Mouse (Mus musculus) E14TG2a.4 (cell line): Measurements from ENCODE around the gene 1700088E04Rik.

Experiments used
- CTCF ChIP-seq: conservative IDR thresholded peaks from 2 replicates; pipeline ENCODE4 v1.5.1; 2014; ENCODE audit warnings: low read length
- NANOG ChIP-seq: IDR thresholded peaks from 2 replicates; pipeline ENCODE4 v1.6.1; 2014; ENCODE audit warnings: borderline replicate concordance, low read length, mixed read lengths
- POU5F1 ChIP-seq: IDR thresholded peaks from 2 replicates; pipeline ENCODE4 v1.6.1; 2014; ENCODE audit warnings: low read length, borderline replicate concordance

DNA sequence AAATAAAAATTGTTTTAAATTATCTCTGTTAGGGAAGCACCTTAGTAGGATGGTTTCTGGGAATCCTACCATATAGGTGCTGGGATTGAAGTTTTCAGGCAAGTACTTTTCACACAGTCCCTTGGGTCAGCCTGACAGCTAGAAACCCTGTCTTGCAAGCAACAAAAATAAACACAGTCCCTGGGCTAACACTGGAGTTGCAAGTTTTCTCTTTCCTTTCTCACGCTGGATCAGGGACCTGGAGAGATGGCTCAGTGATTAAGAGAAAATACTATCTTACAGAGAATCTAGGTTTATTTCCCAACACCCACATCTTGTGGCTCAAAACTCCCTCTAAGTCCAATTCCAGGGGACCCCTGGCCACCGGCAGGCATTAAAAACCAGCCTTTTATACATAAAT lies 43.9 kb downstream of the 1700088E04Rik start:
- TF ChIP-seq CTCF (no peak), NANOG (no peak), POU5F1 (no peak)
